Mouse (Mus musculus) heart, embryonic 15.5 days (tissue): Measurements from ENCODE around the gene Mfsd4b2. TPM values are rescaled to one million over a fixed set of nuclear protein-coding genes. Genes with fewer than 3 reads are reported as not detected.

Experiments
- ATAC-seq: fragments of 200-750 bp; cut with Nextera tagmentation; replicated peaks from 2 replicates; pipeline ENCODE4 v1.8.0; 2017; ENCODE audit warnings: low read depth, moderate TSS enrichment; ENCODE audit not compliant: insufficient number of reproducible peaks, insufficient read depth, low FRiP score
- H3K27ac ChIP-seq: fragments of 300-500 bp; sonication (generic); 2 replicates; pipeline ENCODE4 v1.5.1; 2015; ENCODE audit warnings: mild to moderate bottlenecking, inconsistent platforms
- H3K27me3 ChIP-seq: fragments of 300-500 bp; sonication (generic); 2 replicates; pipeline ENCODE4 v1.6.1; 2015; ENCODE audit warnings: inconsistent platforms
- H3K36me3 ChIP-seq: fragments of 300-500 bp; sonication (generic); 2 replicates; pipeline ENCODE4 v1.6.1; 2015; ENCODE audit warnings: mild to moderate bottlenecking, inconsistent platforms
- H3K4me1 ChIP-seq: fragments of 300-500 bp; sonication (generic); replicated peaks from 2 replicates; pipeline ENCODE4 v1.6.1; 2015; ENCODE audit warnings: inconsistent platforms
- H3K4me2 ChIP-seq: fragments of 300-500 bp; sonication (generic); 2 replicates; pipeline ENCODE4 v1.6.1; 2015; ENCODE audit warnings: inconsistent platforms, mild to moderate bottlenecking, moderate library complexity
- H3K4me3 ChIP-seq: fragments of 300-500 bp; sonication (generic); 2 replicates; pipeline ENCODE4 v1.5.1; 2015; ENCODE audit warnings: mild to moderate bottlenecking, inconsistent platforms
- H3K9ac ChIP-seq: fragments of 300-500 bp; sonication (generic); 2 replicates; pipeline ENCODE4 v1.6.1; 2015; ENCODE audit warnings: mild to moderate bottlenecking, inconsistent platforms
- H3K9me3 ChIP-seq: fragments of 300-500 bp; sonication (generic); replicated peaks from 2 replicates; pipeline ENCODE4 v1.6.1; 2016; ENCODE audit warnings: inconsistent platforms
- WGBS: fragments of 180-500 bp; shearing (Covaris S2); methylation state at CpG from one replicate; pipeline ENCODE4 v1.1.7; 2015; ENCODE audit warnings: mixed read lengths; 5-methylcytosine and 5-hydroxymethylcytosine counted together
- polyA plus RNA-seq: library from polyadenylated mRNA; unstranded; fragments of >200 nt; fragmentation: Nextera tagmentation; extraction: Ambion mirVana; gene quantifications from 2 replicates; pipeline ENCODE4 v1.2.1, GENCODE M21; 2015

The Mfsd4b2 gene
- polyA plus RNA-seq, 1 experiment from 2014 or later, result not detected

GRCm38 (mm10) chr10:39888621-39889020 is 38.1 kb downstream of the Mfsd4b2 start:
- H3K9me3 ChIP-seq, result no peaks in the 10 kb centered on the region
- no peak for ATAC-seq
- no peak overlapping the region for H3K4me2 ChIP-seq
- H3K27me3 ChIP-seq, result no peaks in the 10 kb centered on the region
- H3K36me3 ChIP-seq, result no peaks in the 10 kb centered on the region; the same call in 1 of the 2 replicates
- 51% methylated on average over 3 of the region's 3 CpGs for WGBS
- H3K4me1 ChIP-seq, result no peaks in the 10 kb centered on the region
- no peak overlapping the region for H3K27ac ChIP-seq
- no peak overlapping the region for H3K4me3 ChIP-seq
- no peak overlapping the region for H3K9ac ChIP-seq

Other genes starting within 250 kb of the Mfsd4b2 start
- 7.6 and 9.5 TPM in 2 replicates for gene Rev3l, start 194.8 kb downstream of the Mfsd4b2 start, polyA plus RNA-seq
- gene Mfsd4b4, start 27.7 kb downstream of the Mfsd4b2 start, polyA plus RNA-seq, result 2.8 and 4.1 TPM in 2 replicates
- 0.81 and 1.00 TPM in 2 replicates for gene Mfsd4b3, start 33.2 kb upstream of the Mfsd4b2 start, polyA plus RNA-seq
- gene Mfsd4b5, start 59.7 kb upstream of the Mfsd4b2 start, polyA plus RNA-seq, result not detected in 2 replicates
- gene Mfsd4b1, start 98.3 kb upstream of the Mfsd4b2 start, polyA plus RNA-seq, result 0.62 and 1.0 TPM in 2 replicates
- 14.8 and 20.8 TPM in 2 replicates for gene Slc16a10, start 215.3 kb upstream of the Mfsd4b2 start, polyA plus RNA-seq